In genomic region chr7:38184418-38184745, GRCm38 (mm10) we compare ENCODE assay signal across 8 mouse cellular contexts. TPM values are rescaled to one million over a fixed set of nuclear protein-coding genes. Genes with fewer than 3 reads are reported as not detected.
DNase-seq lines count a peak whose midpoint lies in the region; ATAC-seq and TF ChIP-seq lines count a peak whose summit lies in the region.

No protein-coding gene starts in this region.

- no peak for TF ChIP-seq POLR2A in bone marrow, adult 2 months (IDR thresholded peaks at IDR 0.05; ENCODE audit: borderline replicate concordance, control insufficient read depth, low read depth, low read length)

- peak overlapping the region; percentile 71 to 86; a peak in 3 of 4 replicates for H3K4me3 ChIP-seq in heart, embryonic 14.5 days (ENCODE audit: control insufficient read depth in 1 of 2, insufficient read depth in 1 of 2, low read depth in 1 of 2, low read length in 2 of 2)
- H3K4me3 ChIP-seq in bone marrow, adult 2 months (replicated peaks; ENCODE audit: control insufficient read depth, low read depth, low read length): peak overlapping the region; percentile 83
- peak overlapping the region; percentile 51 for H3K4me3 ChIP-seq in hindbrain, embryonic 11.5 days (ENCODE audit: low read depth, low read length)
- H3K4me3 ChIP-seq in midbrain, embryonic 11.5 days (ENCODE audit: low read depth, low read length): peak overlapping the region; percentile 45

- H3K9me3 ChIP-seq in heart, embryonic 14.5 days (ENCODE audit: control insufficient read depth, low read length): no peaks in the 10 kb centered on the region
- H3K9me3 ChIP-seq in hindbrain, embryonic 11.5 days (ENCODE audit: control insufficient read depth, low read length): no peaks in the 10 kb centered on the region
- no peaks in the 10 kb centered on the region for H3K9me3 ChIP-seq in midbrain, embryonic 11.5 days (ENCODE audit: control insufficient read depth, low read length)

- WGBS in heart, embryonic 14.5 days: 52% methylated on average over 1 of the region's 1 CpGs
- 8% methylated on average over 1 of the region's 1 CpGs for WGBS in bone marrow, adult 2 months
- 62% methylated on average over 1 of the region's 1 CpGs for WGBS in hindbrain, embryonic 11.5 days
- 85% methylated on average over 1 of the region's 1 CpGs for WGBS in midbrain, embryonic 11.5 days

- intact Hi-C loops in heart, postnatal 36 days (cut with DNase I): no loop called here

- H3K9ac ChIP-seq in heart, embryonic 14.5 days (ENCODE audit: low read length): peak overlapping the region; percentile 81
- H3K9ac ChIP-seq in hindbrain, embryonic 11.5 days (ENCODE audit: low read depth, low read length): no peak overlapping the region
- H3K9ac ChIP-seq in midbrain, embryonic 11.5 days (ENCODE audit: low read length): peak overlapping the region; percentile 63

- peaks cover 8 to 9% of the 10 kb centered on the region in 2 experiments; a peak in 3 of 4 replicates for H3K4me1 ChIP-seq in heart, embryonic 14.5 days (ENCODE audit: control insufficient read depth in 2 of 2, insufficient read depth in 2 of 2, low read length in 2 of 2)
- peaks cover 8% of the 10 kb centered on the region for H3K4me1 ChIP-seq in bone marrow, adult 2 months (ENCODE audit: control insufficient read depth, insufficient read depth, low read length)
- peaks cover 2% of the 10 kb centered on the region; the same call in 1 of the 2 replicates for H3K4me1 ChIP-seq in hindbrain, embryonic 11.5 days (replicated peaks; ENCODE audit: control insufficient read depth, insufficient read depth, low read length)
- peaks cover 7% of the 10 kb centered on the region for H3K4me1 ChIP-seq in midbrain, embryonic 11.5 days (ENCODE audit: control insufficient read depth, insufficient read depth, low read length)

- no peaks in the 10 kb centered on the region for H3K27me3 ChIP-seq in heart, embryonic 14.5 days (ENCODE audit: control insufficient read depth, insufficient read depth, low read length)
- H3K27me3 ChIP-seq in hindbrain, embryonic 11.5 days (ENCODE audit: control insufficient read depth, insufficient read depth, low read length): no peaks in the 10 kb centered on the region
- no peaks in the 10 kb centered on the region for H3K27me3 ChIP-seq in midbrain, embryonic 11.5 days (ENCODE audit: control insufficient read depth, insufficient read depth, low read length)

- no peak for DNase-seq in heart, postnatal 36 days
- no peak for DNase-seq in hindbrain, embryonic 11.5 days (ENCODE audit: low spot score)
- no peak for DNase-seq in midbrain, embryonic 11.5 days (ENCODE audit: low spot score, missing footprints)
- no peak for DNase-seq in left cerebral cortex, adult 8-10 months (ENCODE audit: low spot score in 2 of 2)
- no peak for DNase-seq in ovary, postnatal 10 days (ENCODE audit: low spot score)
- DNase-seq in adrenal gland, postnatal 36 days: no peak

- ATAC-seq in heart, embryonic 14.5 days (ENCODE audit: insufficient number of reproducible peaks, insufficient read depth, low FRiP score, low read depth): no peak
- no peak for ATAC-seq in hindbrain, embryonic 11.5 days (ENCODE audit: low FRiP score)
- ATAC-seq in midbrain, embryonic 11.5 days (ENCODE audit: low FRiP score): peak; percentile 1; the same call in 1 of the 2 replicates

- H3K36me3 ChIP-seq in heart, embryonic 14.5 days (ENCODE audit: control insufficient read depth, insufficient read depth, low read length): peaks cover 8% of the 10 kb centered on the region
- H3K36me3 ChIP-seq in hindbrain, embryonic 11.5 days (ENCODE audit: control insufficient read depth, insufficient read depth, low read length): no peaks in the 10 kb centered on the region
- H3K36me3 ChIP-seq in midbrain, embryonic 11.5 days (ENCODE audit: control insufficient read depth, insufficient read depth, low read length): no peaks in the 10 kb centered on the region

- no peak overlapping the region for H3K27ac ChIP-seq in heart, embryonic 14.5 days (replicated peaks in 1 of 2; ENCODE audit: control insufficient read depth in 1 of 2, insufficient read depth in 1 of 2, low read depth in 2 of 2, low read length in 2 of 2)
- H3K27ac ChIP-seq in bone marrow, adult 2 months (ENCODE audit: control insufficient read depth, insufficient read depth, low read depth, low read length, poor library complexity): peak overlapping the region; percentile 93; the same call in 1 of the 2 replicates
- no peak overlapping the region for H3K27ac ChIP-seq in hindbrain, embryonic 11.5 days (ENCODE audit: low read depth, low read length)
- H3K27ac ChIP-seq in midbrain, embryonic 11.5 days (ENCODE audit: low read depth, low read length): no peak overlapping the region

- peak overlapping the region; percentile 97 for H3K4me2 ChIP-seq in heart, embryonic 14.5 days (ENCODE audit: low read length)
- peak overlapping the region; percentile 88 for H3K4me2 ChIP-seq in hindbrain, embryonic 11.5 days (replicated peaks; ENCODE audit: low read depth, low read length)
- H3K4me2 ChIP-seq in midbrain, embryonic 11.5 days: peak overlapping the region; percentile 93

- TF ChIP-seq CTCF in bone marrow, adult 2 months (IDR thresholded peaks at IDR 0.05; ENCODE audit: control insufficient read depth, insufficient read depth, low read length): no peak

RNA-seq across cellular contexts. Expression of gene 1600014C10Rik, which starts 1.4 kb away (rescaled TPM):
- 14.4 and 15.2 TPM in 2 replicates for polyA plus RNA-seq in heart, embryonic 14.5 days (2014; fragmentation: Nextera tagmentation; extraction: Ambion mirVana)
- total RNA-seq in heart, postnatal 36 days (2021): 10 to 100 TPM; 29.2 to 34.7 TPM
- 15.1 and 22.2 TPM in 2 replicates for polyA plus RNA-seq in bone marrow, adult 2 months (2011; ENCODE audit: insufficient read depth, insufficient read length, low replicate concordance, missing spikeins)
- 14.7 and 18.5 TPM in 2 replicates for polyA plus RNA-seq in hindbrain, embryonic 11.5 days (2014; fragmentation: Nextera tagmentation; extraction: Ambion mirVana)
- polyA plus RNA-seq in midbrain, embryonic 11.5 days (2014; fragmentation: Nextera tagmentation; extraction: Ambion mirVana): 17.0 and 17.2 TPM in 2 replicates
- 10 to 100 TPM; 23.0 to 27.9 (median 25.2) TPM for total RNA-seq in left cerebral cortex, adult 8-10 months (2022)
- 10 to 100 TPM; 34.2 to 43.7 TPM for total RNA-seq in adrenal gland, postnatal 36 days (2021)

RNA-seq across cellular contexts. Expression of gene Plekhf1, which starts 43.4 kb away (rescaled TPM):
- 4.0 TPM in 2 replicates for polyA plus RNA-seq in heart, embryonic 14.5 days (2014; fragmentation: Nextera tagmentation; extraction: Ambion mirVana)
- 1 to 10 TPM; 8.9 to 9.3 TPM for total RNA-seq in heart, postnatal 36 days (2021)
- 0.61 and 1.1 TPM in 2 replicates for polyA plus RNA-seq in bone marrow, adult 2 months (2011; ENCODE audit: insufficient read depth, insufficient read length, low replicate concordance, missing spikeins)
- 1.6 and 1.9 TPM in 2 replicates for polyA plus RNA-seq in hindbrain, embryonic 11.5 days (2014; fragmentation: Nextera tagmentation; extraction: Ambion mirVana)
- 1.4 and 1.5 TPM in 2 replicates for polyA plus RNA-seq in midbrain, embryonic 11.5 days (2014; fragmentation: Nextera tagmentation; extraction: Ambion mirVana)
- 1 to 10 TPM; 1.7 to 3.3 (median 2.6) TPM for total RNA-seq in left cerebral cortex, adult 8-10 months (2022)
- 1 to 10 TPM; 2.6 to 4.2 TPM for total RNA-seq in adrenal gland, postnatal 36 days (2021)
